Mouse (Mus musculus): Measurements from ENCODE around the gene Gsdme. TPM values are rescaled to one million over a fixed set of nuclear protein-coding genes. Genes with fewer than 3 reads are reported as not detected.

The Gsdme gene
- polyA plus RNA-seq, 1 experiment from 2014 or later: 81.7 TPM

- Histone ChIP-seq H3K9ac (ENCODE audit: low read depth, low read length) (no peak overlapping the region), H3K4me3 (ENCODE audit: low read length) (no peak overlapping the region), H3K36me3 (ENCODE audit: control insufficient read depth, insufficient read depth, low read length) (no peaks in the 10 kb centered on the region), H3K27ac (ENCODE audit: low read depth, low read length) (no peak overlapping the region), H3K4me1 (ENCODE audit: control insufficient read depth, insufficient read depth, low read depth, low read length) (no peaks in the 10 kb centered on the region), H3K4me2 (ENCODE audit: low read length) (no peak overlapping the region), H3K9me3 (ENCODE audit: control insufficient read depth, low read length) (no peaks in the 10 kb centered on the region), H3K27me3 (replicated peaks; ENCODE audit: control insufficient read depth, insufficient read depth, low read length) (no peaks in the 10 kb centered on the region)
- WGBS: 41% methylated on average over 1 of the region's 1 CpGs
- peak; percentile 48; the same call in 1 of the 2 replicates for ATAC-seq
Observed at GRCm38 (mm10) chr6:50294128-50294527, 30.5 kb upstream of the Gsdme start.

GRCm38 (mm10) chr6:50291650-50292049, 28.0 kb upstream of the Gsdme start:
- no peaks in the 10 kb centered on the region for H3K36me3 ChIP-seq (ENCODE audit: control insufficient read depth, insufficient read depth, low read length)
- no peak overlapping the region for H3K4me2 ChIP-seq (ENCODE audit: low read length)
- H3K9me3 ChIP-seq (ENCODE audit: control insufficient read depth, low read length): no peaks in the 10 kb centered on the region
- H3K4me1 ChIP-seq (ENCODE audit: control insufficient read depth, insufficient read depth, low read depth, low read length): no peaks in the 10 kb centered on the region
- no peak overlapping the region for H3K9ac ChIP-seq (ENCODE audit: low read depth, low read length)
- 89% methylated on average over 4 of the region's 4 CpGs for WGBS
- no peaks in the 10 kb centered on the region for H3K27me3 ChIP-seq (replicated peaks; ENCODE audit: control insufficient read depth, insufficient read depth, low read length)
- no peak overlapping the region for H3K4me3 ChIP-seq (ENCODE audit: low read length)
- no peak for ATAC-seq
- H3K27ac ChIP-seq (ENCODE audit: low read depth, low read length): no peak overlapping the region

DNA sequence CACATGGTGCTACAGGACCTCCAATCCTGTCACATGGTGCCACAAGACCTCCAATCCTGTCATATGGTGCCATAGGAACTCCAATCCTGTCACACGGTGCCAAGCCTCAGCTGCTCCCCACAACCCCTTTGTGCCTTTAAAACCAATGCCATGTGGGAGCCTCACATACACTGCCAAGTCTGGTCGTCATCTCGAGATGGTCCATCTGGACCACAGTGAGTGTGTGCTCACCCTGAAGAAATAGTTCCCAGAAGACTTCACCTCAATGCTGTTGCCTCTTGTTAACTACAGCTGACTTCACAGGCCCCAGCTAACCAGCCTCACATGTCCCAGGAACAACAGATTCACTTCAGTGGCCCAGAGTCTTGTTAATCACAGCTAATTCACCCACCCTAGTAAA, 23.2 kb upstream of the Gsdme start:
- Histone ChIP-seq H3K4me1 (ENCODE audit: control insufficient read depth, insufficient read depth, low read depth, low read length) (no peaks in the 10 kb centered on the region), H3K4me3 (ENCODE audit: low read length) (no peak overlapping the region), H3K27ac (ENCODE audit: low read depth, low read length) (no peak overlapping the region), H3K4me2 (ENCODE audit: low read length) (no peak overlapping the region), H3K36me3 (ENCODE audit: control insufficient read depth, insufficient read depth, low read length) (no peaks in the 10 kb centered on the region), H3K9ac (ENCODE audit: low read depth, low read length) (no peak overlapping the region), H3K27me3 (replicated peaks; ENCODE audit: control insufficient read depth, insufficient read depth, low read length) (no peaks in the 10 kb centered on the region), H3K9me3 (ENCODE audit: control insufficient read depth, low read length) (peaks cover 2% of the 10 kb centered on the region; the same call in 1 of the 2 replicates)
- no peak for ATAC-seq
- WGBS: 88% methylated on average over 3 of the region's 3 CpGs

DNA sequence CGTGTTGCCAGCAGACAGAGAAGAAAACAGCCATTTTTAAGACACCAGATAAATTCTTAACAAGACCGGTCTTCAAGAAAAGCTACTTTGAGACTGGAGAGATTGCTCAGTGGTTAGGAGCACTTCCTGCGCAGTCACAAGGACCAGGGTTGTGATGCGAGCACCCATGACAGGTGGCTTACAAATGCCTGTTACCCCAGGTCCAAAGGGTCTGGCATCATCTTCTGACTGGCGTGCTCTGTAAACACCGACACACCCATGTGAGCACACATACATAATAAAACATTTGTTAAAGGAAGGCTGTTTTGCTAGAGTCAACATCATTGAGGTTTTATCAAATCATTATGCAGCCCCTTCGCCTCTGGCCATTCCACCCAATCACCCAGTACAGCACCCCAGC, 16.0 kb upstream of the Gsdme start:
- Histone ChIP-seq H3K27ac (ENCODE audit: low read depth, low read length) (no peak overlapping the region), H3K4me3 (ENCODE audit: low read length) (no peak overlapping the region), H3K27me3 (replicated peaks; ENCODE audit: control insufficient read depth, insufficient read depth, low read length) (no peaks in the 10 kb centered on the region), H3K9me3 (ENCODE audit: control insufficient read depth, low read length) (no peaks in the 10 kb centered on the region), H3K4me1 (ENCODE audit: control insufficient read depth, insufficient read depth, low read depth, low read length) (no peaks in the 10 kb centered on the region), H3K9ac (ENCODE audit: low read depth, low read length) (no peak overlapping the region), H3K4me2 (ENCODE audit: low read length) (no peak overlapping the region), H3K36me3 (ENCODE audit: control insufficient read depth, insufficient read depth, low read length) (no peaks in the 10 kb centered on the region)
- 93% methylated on average over 7 of the region's 7 CpGs for WGBS
- ATAC-seq: no peak

- Histone ChIP-seq H3K36me3 (ENCODE audit: control insufficient read depth, insufficient read depth, low read length) (no peaks in the 10 kb centered on the region), H3K4me2 (ENCODE audit: low read length) (no peak overlapping the region), H3K27me3 (replicated peaks; ENCODE audit: control insufficient read depth, insufficient read depth, low read length) (no peaks in the 10 kb centered on the region), H3K4me1 (ENCODE audit: control insufficient read depth, insufficient read depth, low read depth, low read length) (no peaks in the 10 kb centered on the region), H3K9ac (ENCODE audit: low read depth, low read length) (no peak overlapping the region), H3K9me3 (ENCODE audit: control insufficient read depth, low read length) (no peaks in the 10 kb centered on the region), H3K27ac (ENCODE audit: low read depth, low read length) (no peak overlapping the region), H3K4me3 (ENCODE audit: low read length) (no peak overlapping the region)
- WGBS: 89% methylated on average over 4 of the region's 4 CpGs
- no peak for ATAC-seq
Observed at GRCm38 (mm10) chr6:50273947-50274346, 10.3 kb upstream of the Gsdme start.

DNA sequence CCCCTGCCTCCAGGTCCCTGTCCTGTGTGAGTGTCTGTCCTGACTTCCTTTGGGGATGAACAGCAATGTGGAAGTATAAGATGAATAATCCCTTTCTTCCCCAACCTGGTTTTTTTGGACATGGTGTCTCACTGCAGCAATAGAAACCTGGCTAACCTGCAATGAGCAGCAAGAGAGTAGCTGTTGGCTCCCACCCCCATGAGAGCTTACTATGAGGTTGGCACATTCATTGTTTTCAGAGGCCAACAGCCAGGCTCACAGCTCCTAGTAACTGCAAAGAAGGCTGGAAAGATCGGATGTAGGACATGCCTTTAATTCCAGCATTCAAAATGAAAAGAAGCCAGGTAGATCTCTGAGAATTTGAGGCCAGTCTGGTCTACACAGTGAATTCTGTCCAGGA, 9.8 kb upstream of the Gsdme start:
- Histone ChIP-seq H3K4me3 (ENCODE audit: low read length) (no peak overlapping the region), H3K4me1 (ENCODE audit: control insufficient read depth, insufficient read depth, low read depth, low read length) (no peaks in the 10 kb centered on the region), H3K27me3 (replicated peaks; ENCODE audit: control insufficient read depth, insufficient read depth, low read length) (no peaks in the 10 kb centered on the region), H3K4me2 (ENCODE audit: low read length) (no peak overlapping the region), H3K27ac (ENCODE audit: low read depth, low read length) (no peak overlapping the region), H3K9ac (ENCODE audit: low read depth, low read length) (no peak overlapping the region), H3K36me3 (ENCODE audit: control insufficient read depth, insufficient read depth, low read length) (no peaks in the 10 kb centered on the region), H3K9me3 (ENCODE audit: control insufficient read depth, low read length) (no peaks in the 10 kb centered on the region)
- WGBS: 72% methylated on average over 1 of the region's 1 CpGs
- no peak for ATAC-seq

GRCm38 (mm10) chr6:50262310-50262709, 1.4 kb downstream of the Gsdme start:
- peak overlapping the region; percentile 76 for H3K27ac ChIP-seq (ENCODE audit: low read depth, low read length)
- no peaks in the 10 kb centered on the region for H3K9me3 ChIP-seq (ENCODE audit: control insufficient read depth, low read length)
- ATAC-seq: peak; percentile 3; the same call in 1 of the 2 replicates
- peak overlapping the region; percentile 60 for H3K4me3 ChIP-seq (ENCODE audit: low read length)
- H3K4me1 ChIP-seq (ENCODE audit: control insufficient read depth, insufficient read depth, low read depth, low read length): peaks cover 17% of the 10 kb centered on the region
- H3K27me3 ChIP-seq (replicated peaks; ENCODE audit: control insufficient read depth, insufficient read depth, low read length): no peaks in the 10 kb centered on the region
- H3K4me2 ChIP-seq (ENCODE audit: low read length): peak overlapping the region; percentile 71
- WGBS: 30% methylated on average over 7 of the region's 7 CpGs
- H3K9ac ChIP-seq (ENCODE audit: low read depth, low read length): peak overlapping the region; percentile 84
- H3K36me3 ChIP-seq (ENCODE audit: control insufficient read depth, insufficient read depth, low read length): no peaks in the 10 kb centered on the region

- Histone ChIP-seq H3K36me3 (ENCODE audit: control insufficient read depth, insufficient read depth, low read length) (no peaks in the 10 kb centered on the region), H3K9me3 (ENCODE audit: control insufficient read depth, low read length) (no peaks in the 10 kb centered on the region), H3K4me1 (ENCODE audit: control insufficient read depth, insufficient read depth, low read depth, low read length) (peaks cover 17% of the 10 kb centered on the region), H3K27me3 (replicated peaks; ENCODE audit: control insufficient read depth, insufficient read depth, low read length) (no peaks in the 10 kb centered on the region), H3K4me3 (ENCODE audit: low read length) (peak overlapping the region; percentile 60), H3K27ac (ENCODE audit: low read depth, low read length) (peak overlapping the region; percentile 76), H3K9ac (ENCODE audit: low read depth, low read length) (peak overlapping the region; percentile 84), H3K4me2 (ENCODE audit: low read length) (peak overlapping the region; percentile 71)
- ATAC-seq: no peak; the same call in 1 of the 2 replicates
- WGBS: 4% methylated on average over 6 of the region's 6 CpGs
Observed at GRCm38 (mm10) chr6:50261922-50262261, 1.8 kb downstream of the Gsdme start.

DNA sequence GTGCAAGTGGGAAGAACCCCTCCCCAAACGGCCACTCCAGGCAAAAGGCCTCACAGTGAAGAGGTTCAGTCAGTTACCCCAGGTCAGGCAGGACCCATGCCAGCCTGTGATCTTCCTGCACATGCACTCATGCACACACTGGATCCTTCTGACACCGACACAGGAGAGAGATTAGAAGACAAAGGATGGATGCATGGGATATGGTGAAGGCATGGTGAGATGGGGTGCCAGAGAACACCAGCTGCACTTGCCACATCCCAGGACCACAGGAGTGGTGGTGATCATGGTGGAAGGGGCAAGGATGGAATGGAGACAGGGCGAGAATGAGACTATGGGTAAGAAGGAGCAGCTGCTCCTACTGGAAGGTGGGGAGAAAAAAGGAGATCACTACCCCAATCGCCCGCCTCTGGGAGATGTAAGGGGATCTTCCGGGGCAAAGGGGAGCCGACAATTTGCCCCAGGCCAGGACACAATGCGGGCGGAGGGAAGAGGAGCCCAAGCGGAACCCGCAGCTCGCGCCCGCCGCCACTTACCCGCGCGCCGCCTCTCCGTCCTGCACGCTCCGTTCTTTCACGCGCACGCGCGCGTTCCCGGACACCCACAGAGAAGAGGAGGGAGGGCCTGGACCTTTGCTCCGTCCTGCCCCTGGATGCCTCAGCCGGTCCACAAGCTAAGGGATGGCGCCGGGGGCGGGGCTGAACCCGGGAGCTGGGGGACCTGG, 2.3 kb downstream of the Gsdme start:
- Histone ChIP-seq H3K9ac (ENCODE audit: low read depth, low read length) (peak overlapping the region; percentile 84), H3K27ac (ENCODE audit: low read depth, low read length) (peak overlapping the region; percentile 76), H3K4me1 (ENCODE audit: control insufficient read depth, insufficient read depth, low read depth, low read length) (peaks cover 17% of the 10 kb centered on the region), H3K36me3 (ENCODE audit: control insufficient read depth, insufficient read depth, low read length) (no peaks in the 10 kb centered on the region), H3K9me3 (ENCODE audit: control insufficient read depth, low read length) (no peaks in the 10 kb centered on the region), H3K4me2 (ENCODE audit: low read length) (peak overlapping the region; percentile 71), H3K4me3 (ENCODE audit: low read length) (peak overlapping the region; percentile 60), H3K27me3 (replicated peaks; ENCODE audit: control insufficient read depth, insufficient read depth, low read length) (no peaks in the 10 kb centered on the region)
- ATAC-seq: peak; percentile 93
- 2% methylated on average over 29 of the region's 35 CpGs for WGBS

Measured in hindbrain, embryonic 16.5 days (tissue).